Mouse (Mus musculus) NIH3T3 (cell line): ENCODE results near the gene Iqschfp.

Source experiments
- DNase-seq: peaks from one replicate; pipeline ENCODE4 v3.0.0-alpha.2; 2012; ENCODE audit warnings: low read depth

Gene Iqschfp

DNA sequence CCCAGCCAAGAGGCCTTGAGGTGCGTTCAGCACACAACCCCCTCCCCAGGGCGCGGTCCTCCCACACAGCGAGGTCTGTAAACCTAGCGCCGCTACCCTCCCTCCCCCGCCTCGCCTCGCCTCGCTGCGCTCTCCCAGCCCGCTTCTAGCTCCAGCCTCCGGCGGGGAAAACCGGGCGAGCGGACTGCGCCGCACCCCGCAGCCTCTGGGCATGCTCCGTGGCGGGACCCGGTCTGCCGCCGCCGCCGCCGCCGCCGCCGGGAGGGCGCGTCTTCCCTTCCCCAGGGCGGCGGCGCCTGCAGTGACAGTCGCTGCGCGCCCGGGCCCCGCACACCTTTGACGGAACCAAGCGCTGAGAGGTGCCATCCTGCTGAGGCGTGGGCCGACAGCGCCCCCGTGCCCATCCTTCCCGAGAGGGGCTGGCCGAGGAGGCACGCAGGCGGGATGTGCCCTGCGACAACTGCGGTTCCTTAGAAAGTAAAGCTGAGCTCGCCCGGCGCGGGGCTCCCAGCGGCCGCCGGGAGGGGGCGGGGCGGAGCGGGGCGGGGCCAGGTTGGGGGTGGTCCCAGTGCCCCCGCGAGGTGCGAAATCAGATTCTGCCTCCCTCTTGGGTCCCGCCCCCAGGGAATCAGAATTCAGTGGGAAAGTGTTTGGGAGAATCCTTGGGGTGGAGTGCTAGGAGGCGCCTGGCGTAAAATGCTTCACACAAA, 601.7 kb downstream of the Iqschfp start:
- DNase-seq = peak; percentile 92

DNA sequence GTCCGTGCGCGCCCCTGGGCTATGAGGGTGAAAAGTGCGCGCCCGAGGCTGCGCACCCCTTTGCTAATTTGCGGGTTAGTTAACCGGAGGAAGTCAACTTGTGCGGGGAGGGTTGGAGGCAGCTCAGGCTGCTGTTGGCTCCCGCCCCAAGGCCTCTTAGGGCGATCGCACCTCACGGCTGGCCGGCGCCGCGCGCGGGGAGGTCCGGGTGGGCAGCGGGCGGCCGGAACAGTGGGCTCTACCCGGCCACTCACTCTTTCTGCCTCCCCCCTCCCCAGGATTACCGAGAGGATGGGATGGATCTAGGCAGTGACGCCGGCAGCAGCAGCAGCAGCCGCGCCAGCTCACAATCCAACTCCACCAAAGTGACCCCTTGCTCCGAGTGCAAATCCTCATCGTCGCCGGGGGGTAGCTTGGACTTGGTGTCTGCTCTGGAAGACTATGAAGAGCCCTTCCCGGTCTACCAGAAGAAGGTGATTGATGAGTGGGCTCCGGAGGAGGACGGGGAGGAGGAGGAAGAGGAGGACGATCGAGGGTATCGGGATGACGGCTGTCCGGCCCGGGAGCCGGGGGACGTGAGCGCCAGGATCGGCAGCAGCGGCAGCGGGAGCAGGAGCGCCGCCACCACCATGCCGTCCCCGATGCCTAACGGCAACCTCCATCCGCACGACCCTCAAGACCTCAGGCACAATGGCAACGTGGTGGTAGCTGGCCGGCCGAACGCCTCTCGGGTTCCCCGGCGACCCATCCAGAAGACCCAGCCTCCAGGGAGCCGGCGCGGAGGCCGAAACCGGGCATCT, 602.5 kb downstream of the Iqschfp start:
- DNase-seq = peak; percentile 63

DNA sequence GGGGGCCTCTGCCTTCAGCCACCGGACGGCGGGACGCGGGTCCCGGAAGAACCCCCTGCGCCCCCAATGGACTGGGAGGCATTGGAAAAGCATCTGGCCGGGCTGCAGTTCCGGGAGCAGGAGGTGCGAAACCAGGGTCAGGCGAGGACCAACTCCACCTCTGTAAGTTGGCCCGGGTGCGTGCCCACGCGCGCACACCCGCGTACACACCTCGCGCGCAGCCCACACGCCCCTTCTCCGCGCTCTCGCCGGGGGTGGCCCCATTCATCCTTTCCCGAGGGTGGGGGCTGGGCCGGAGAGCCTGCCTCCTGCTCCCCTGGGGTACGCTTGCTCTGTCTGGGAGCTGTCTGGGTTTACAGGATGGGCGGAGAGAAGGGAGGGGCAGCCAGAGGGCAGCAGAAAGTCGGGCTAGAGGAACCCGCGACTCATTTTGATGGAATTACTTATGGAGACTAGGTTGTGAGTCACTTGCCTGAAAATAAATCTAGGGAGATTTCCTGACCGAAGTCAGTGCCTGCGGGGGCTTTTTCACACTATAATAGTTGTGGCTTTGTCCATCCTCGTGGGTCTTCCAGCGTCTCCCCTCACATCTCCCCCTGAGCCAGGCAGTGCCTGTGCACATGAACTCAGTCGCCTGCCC, 603.2 kb downstream of the Iqschfp start:
- DNase-seq = peak; percentile 90

DNA sequence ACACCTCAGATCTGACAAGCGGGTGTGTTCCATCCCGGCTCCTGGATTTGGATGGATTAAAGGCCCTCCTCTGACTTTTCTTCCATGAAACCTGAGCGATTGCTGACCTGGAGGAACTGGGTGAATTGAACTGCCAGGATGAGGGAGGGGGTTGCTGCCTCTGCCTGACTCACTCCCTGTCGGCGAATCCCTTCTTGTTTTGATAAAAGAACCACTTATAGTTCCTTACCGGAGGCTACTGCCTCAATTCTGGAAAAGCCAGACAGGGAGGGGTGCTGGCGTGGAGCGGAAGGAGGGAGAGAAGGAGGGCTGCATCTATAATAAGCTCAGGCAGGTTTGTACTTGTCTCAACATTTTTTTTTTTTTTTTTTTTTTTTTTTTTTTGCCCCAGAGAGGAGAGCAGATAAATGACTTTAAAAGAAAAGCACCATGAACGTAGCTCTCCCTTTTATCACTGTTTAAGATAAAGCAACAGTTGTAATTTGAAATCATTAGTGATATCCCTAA, 603.8 kb downstream of the Iqschfp start:
- peak; percentile 72 for DNase-seq

DNA sequence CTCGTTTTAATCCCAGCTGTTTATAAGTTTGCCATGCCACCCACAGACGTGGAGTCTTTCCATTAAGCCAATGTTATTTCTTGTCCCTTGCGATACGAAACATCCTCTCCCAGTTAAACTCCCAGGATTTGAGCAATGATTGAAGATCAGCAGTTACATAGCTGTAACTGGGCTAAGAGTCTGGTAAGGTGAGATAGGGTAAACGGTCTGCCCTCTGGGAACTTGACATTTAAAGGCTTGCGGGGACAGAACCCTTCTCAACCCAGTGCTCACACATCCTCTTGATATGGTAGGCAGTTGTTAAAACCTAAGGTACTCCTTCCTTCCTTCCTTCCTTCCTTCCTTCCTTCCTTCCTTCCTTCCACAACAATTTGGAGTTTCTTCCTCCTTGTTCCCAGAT, 604.5 kb downstream of the Iqschfp start:
- DNase-seq = no peak

DNA sequence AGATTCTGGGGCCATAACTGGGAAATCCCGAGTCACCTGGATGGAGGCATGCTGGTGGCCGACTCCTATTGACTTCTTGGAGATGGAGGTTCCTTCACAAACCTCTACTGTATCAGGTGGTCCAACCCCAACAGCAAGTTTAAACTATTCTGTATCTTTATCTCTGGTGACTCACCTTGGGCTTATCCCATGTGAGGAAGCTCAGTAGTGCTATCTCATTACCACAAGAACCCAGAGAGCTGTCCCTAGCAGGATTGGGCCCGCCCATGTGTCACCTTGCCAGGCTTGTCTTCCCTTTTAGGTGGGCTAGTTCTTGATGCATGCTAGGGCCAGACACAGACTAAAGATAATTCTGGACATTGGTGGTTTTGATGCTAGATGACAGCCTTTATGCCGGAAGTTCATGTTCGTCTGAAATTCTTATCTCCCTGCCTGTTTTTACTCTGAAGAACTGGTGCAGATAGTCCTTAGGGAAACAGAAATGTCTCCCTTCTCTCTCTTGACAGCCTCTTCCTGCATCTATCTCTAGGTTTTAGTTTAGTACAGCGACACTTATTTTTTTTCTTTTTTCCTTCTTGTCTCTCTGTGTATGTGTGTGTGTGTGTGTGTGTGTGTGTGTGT, 607.6 kb downstream of the Iqschfp start:
- no peak for DNase-seq

DNA sequence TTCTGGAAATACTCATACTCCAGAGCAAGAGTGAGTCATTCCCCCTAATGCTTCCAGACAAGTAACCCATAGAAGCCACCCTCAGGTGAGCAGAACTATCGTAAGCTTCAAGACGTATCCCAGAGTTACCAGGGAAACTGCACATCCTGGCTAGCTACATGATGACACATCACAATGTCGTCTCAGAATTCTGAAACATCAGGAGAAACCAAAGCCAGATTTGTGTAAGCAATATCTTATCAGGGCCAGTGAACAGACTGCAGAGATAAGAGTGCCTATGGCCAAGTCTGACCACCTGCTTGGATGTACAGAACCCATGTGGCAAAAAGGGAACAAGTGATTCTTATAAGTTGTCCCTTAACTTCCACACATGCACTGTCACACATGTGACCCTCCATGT, 612.8 kb downstream of the Iqschfp start:
- DNase-seq = no peak

DNA sequence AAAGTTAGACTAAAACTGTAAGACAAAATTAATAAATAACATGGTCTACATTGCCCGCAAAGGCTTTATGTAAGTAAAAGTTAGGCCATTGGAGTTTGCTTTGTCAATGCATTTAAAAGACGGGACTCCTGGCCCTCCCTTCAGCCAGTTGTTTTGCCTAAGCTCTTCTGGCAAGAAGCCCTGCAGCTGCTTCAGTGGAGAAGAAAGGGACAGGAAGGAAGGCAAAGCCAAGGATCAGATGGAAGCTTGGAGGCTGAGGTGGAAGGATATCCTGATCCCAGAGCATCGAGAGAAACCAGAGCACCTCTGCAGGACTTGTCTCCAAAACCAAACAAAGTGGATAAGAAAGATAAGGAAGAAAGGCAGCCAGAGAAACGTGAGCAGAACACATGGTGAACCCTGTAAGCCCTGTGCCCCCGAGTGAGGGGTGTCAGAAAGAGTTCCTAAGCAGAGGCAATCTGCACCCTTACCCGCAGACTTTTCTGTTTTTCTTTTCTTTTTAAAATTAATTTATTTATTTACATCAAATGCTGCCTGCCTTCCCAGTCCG, 614.8 kb downstream of the Iqschfp start:
- peak; percentile 35 for DNase-seq

DNA sequence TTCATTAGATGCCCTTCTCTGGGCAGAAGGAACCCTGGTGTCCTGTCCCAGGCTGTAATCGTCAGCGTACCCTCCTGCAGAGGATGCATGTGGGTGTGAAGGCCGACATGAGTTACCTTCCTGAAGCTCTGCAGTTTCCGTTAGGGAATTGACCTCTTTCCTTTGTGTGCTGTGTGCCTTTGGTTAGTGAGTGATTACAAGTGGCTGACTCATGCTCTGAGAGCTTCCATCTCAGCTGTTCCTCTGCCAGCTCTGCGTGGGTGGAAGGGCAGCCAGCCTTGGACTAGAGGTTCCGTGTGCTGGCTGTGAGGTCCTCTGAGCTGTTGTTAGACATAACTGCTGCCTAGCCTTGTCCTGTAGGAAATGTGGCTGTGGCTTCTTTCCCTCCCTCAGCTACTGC, 616.6 kb downstream of the Iqschfp start:
- peak; percentile 93 for DNase-seq

DNA sequence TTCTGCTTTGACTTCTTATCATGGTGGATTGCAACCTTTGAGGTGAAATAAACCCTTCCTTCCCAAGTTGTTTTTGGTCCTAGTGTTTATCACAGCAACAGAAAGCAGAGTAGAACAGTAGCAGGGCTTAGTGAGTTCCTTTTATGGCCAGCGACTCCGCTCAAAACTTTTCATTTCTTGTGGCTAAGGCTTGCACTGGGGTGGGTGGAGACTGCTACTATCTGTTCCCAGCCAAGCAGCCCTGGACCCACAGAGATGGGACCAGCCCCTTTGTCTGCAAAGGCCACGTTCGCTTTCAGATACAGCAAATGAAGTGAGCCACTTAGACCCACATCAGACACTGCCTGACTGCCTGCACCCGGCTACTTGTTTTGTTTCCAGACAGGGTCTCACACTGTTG, 618.8 kb downstream of the Iqschfp start:
- no peak for DNase-seq

DNA sequence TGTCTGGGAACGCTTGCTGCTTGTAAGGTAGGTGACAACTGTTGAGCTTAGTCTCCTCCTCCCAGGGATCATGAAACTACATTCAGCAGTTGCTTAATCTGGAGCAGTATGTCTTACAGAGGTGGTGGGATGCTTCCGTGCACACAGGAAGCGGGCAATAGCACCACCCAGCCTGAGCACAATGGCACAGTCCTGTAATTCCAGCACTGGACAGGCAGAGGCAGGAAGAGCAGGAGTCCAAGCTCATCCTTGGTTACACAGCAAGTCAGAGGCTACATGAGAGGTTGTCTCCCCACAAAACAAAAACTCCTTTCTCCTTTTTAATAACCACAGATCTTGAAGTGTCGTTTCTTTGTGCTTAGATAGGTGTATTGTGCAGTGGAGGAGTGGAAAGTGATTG, 619.7 kb downstream of the Iqschfp start:
- DNase-seq = no peak

DNA sequence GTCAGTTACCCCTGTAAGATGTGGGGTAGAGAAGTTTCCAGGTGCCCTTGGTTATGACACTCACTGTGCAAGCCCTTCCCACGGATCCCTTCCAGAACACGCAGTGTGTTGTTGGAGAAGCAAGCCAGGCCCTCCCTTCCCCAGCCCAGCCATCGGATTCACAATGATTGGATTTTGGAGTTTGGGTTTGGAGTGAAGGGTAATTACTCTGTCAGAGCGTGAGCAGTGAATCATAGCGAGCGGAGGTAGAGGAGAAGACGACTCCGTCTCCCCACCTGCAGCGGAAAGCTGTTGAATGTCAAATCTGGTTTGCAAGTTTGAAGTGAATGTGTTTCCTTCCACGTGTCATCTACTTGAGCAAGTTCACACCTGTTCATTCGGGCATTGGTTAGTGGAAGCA, 620.3 kb downstream of the Iqschfp start:
- DNase-seq = no peak

DNA sequence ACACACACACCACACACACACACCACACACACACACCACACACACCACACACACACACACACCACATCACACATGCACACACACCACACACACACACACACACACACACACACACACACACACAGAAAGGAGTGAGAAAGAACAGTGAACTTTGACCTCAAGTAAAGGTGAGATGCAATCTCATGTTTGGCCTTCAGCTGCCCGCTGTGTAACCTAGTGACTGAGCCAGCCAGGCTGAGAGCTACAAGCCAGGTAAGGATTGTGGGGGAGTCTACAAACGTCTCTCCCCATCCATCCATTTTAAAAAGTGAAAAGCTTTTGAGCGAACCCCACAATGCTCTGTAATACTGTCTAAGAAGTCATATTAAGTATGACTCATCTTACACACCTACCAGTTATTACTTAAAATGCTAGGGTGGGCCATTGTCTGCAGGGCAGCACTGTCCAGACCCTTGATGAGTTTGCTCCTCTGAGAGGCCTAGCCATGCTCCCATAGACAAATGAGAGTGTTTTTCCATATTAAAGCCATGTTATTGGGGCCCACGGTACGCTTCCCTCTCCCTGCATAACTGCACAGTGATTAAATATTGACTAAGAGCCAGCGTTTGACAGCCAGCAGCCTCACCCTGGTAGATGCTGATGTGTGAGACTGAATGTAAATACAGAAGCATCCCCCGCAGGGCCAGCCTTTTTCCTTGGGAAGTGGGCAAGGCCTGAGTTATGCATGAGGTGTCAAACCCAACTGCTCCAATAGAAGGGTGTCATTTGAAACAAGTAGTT, 621.5 kb downstream of the Iqschfp start:
- no peak for DNase-seq

DNA sequence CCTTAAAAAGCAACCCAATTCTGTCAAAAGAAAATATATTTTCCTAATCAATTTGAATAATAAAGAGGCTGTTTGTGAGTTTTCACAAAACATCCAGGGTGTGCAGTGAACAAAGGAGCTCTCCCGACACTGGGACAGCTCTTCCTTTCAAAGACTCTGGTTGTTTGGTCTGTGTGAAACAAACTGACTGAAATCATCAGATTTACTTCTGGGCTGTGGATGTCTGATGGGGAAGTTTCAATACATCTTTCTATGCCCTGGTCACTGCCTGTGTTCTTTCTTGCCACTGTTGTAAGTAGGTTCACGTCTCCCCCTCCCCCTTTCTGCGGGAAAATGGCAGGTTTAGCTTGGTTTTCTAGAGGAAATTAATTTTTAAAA, 622.1 kb downstream of the Iqschfp start:
- DNase-seq = no peak

DNA sequence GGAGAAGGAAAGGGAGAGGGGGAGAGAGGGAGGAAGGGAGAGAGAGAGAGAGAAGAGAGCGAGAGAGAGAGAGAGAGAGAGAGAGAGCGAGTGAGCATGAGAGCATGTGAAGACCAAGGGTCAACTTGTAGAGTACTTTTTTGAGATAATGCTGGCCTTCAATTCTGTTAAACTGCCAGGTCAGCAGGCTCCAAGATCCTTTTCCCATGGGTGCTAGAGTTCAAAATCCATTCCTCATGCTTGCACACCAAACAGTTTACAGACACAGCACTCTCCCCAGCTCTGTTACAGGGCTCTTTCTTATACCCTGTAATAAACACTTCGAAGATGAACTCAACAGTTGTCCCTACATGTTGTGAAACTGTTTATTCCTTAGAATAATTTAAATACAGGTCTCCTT, 622.7 kb downstream of the Iqschfp start:
- DNase-seq = no peak

DNA sequence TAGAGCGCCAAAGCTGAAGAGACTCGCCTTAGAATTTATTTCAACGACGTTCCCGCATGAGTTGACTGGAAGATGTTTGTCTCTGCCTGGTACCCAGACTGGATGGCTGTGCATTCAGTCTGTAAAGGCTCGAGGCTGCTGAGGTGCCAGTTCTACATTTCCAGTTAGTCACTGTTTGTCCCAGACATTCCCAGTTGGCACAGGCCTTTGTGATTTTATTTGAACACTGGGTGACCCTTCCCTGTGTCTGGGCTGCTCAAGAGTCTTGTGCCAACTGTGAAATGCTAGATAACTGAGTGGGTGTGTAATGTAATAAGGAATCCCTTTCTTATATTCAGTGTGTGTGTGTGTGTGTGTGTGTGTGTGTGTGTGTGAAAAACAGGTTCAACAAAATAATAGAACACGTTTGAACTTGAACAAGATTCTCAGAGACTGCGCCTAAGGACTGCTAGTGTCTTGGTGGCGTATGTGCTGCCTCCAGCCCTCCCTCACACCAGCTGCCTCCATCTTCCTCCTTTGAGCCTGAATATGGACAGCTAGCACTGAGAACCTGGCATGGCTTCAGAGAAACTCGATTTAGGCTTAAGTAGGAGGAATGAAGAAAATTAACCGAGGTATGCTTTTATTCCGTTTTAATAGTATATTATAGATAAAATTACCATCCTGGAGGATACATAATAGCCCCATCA, 624.5 kb downstream of the Iqschfp start:
- DNase-seq = no peak

DNA sequence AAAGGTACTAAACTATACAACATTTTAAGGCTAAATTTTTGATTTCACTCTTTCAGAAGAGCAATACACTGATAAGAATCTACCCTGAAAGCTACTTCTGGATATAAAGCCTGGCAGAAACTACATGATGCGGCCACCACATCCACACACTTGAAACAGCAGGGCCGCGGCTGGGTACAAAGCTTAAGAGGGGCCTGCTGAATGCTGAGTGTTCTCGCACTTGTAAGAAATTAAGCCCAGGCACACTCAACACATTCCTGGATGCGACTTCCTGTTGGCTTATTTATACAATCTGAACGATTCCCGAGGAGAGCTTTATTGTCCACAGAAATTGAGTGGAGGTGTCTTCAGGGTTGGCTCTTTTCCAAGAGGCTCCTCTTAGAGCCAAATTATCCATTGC, 625.2 kb downstream of the Iqschfp start:
- DNase-seq = no peak

DNA sequence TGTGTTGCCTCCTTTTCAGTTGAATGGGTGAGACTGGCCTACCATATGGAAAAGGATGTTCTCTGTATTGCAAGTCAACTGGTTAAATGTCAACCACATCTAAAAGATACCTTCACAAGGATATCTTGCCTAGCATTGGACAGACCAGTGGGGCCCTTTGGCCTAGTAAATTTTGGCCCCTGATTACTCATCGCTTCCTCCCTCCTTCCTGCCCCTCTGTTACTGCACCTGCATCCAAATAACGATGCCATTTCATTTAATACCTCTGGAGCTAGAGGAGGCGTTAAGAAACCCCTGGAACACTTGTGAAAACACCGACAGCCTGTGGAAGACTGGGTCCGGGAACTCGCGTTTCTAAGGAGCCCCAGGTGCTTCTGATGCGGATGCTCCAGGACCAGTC, 626.0 kb downstream of the Iqschfp start:
- DNase-seq = no peak

DNA sequence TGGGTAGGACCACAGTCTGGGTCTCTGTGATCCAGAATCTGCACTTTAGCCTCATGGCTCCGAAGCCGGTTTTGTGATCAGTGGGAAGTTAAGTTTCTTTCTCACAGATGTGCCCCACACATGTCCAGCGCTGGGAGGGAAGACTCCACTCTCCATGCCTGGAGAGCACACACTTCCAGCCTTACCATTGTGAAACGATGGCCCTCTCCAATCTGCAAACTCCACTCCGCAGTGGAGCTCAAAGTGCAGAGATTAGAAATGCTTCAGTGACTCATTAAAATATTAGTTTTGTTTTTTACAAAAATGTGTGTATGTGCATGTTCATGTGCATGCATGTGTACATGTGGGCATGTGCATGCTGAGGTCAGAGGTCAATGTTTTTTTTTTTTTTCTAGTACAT, 626.6 kb downstream of the Iqschfp start:
- DNase-seq = no peak

DNA sequence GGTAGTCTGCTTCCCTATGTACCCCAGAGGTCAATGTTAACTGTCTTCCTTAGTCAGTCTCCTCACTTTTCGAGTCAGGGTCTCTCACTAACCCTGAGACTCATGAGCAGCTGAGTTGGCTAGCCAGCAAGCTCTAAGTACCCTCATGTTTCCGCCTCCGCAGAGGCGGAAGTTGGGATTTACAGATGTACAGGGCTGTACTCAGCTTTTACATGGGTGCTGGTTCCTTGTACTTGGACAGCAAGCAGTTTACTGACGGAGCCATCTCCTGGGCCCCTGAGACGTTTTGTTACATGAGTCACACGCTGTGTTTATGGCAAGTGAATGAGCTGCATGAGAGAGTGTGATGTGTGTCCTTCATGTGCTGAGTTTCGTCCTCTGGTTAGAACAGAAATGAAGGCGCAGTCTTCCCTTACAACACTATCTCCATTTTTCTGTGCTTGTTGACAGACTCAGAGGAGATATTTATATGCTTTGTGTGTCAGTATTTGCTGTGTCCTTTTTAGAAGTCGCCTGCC, 633.4 kb downstream of the Iqschfp start:
- DNase-seq = no peak

DNA sequence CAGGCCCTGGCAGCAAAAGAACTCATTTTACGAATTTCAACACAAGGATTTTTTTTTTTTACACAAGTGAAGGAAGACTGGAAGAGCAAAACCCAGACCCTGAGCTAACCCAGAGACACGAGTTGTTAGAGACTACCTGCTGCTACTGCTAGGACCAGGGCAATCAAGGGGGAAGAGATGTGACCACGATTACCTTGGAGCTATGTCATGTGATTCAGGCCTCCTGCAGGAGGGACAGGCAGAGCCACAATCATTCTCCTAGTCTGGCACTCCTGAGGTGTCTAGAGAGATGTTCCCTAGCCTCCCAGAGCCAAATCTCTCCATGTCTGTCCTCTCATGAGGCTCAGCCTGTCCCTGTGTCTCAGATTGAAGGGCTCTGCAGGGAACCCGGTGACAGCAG, 634.4 kb downstream of the Iqschfp start:
- DNase-seq = no peak
